Mouse (Mus musculus): ENCODE results near the gene Ceacam16.

- TF ChIP-seq EP300 (IDR thresholded peaks at IDR 0.05; ENCODE audit: low read length) (no peak), CTCF (conservative IDR thresholded peaks at IDR 0.05 in 1 of 2, IDR thresholded peaks at IDR 0.05 in 1 of 2; ENCODE audit: low read depth in 2 of 2, low read length in 2 of 2) (peak; percentile 77 to 78), MAFK (IDR thresholded peaks at IDR 0.05; ENCODE audit: insufficient replicate concordance, low read length) (no peak), MXI1 (IDR thresholded peaks at IDR 0.05; ENCODE audit: low read depth, low read length) (no peak), ETS1 (conservative IDR thresholded peaks at IDR 0.05; ENCODE audit: low read depth, low read length) (no peak), POLR2A (IDR thresholded peaks at IDR 0.05; ENCODE audit: low read depth, low read length) (no peak), POLR2AphosphoS2 (IDR thresholded peaks at IDR 0.05; ENCODE audit: low read depth, low read length) (no peak), USF1 (IDR thresholded peaks at IDR 0.05; ENCODE audit: low read depth, low read length) (peak; percentile 32), ZNF384 (IDR thresholded peaks at IDR 0.05; ENCODE audit: low read depth, low read length) (no peak; the same call in 1 of the 2 replicates), TCF12 (IDR thresholded peaks at IDR 0.05; ENCODE audit: low read depth, low read length) (peak; percentile 24; the same call in 1 of the 2 replicates), UBTF (IDR thresholded peaks at IDR 0.05; ENCODE audit: low read depth, low read length) (no peak)
These were observed 15.0 kb upstream of the Ceacam16 start for GRCm38 (mm10) chr7:19875948-19876682.
